Mouse (Mus musculus) kidney, embryonic 14.5 days (tissue): Measurements from ENCODE around the gene Alg3. TPM values are rescaled to one million over a fixed set of nuclear protein-coding genes. Genes with fewer than 3 reads are reported as not detected.
A peak's percentile ranks its signal among the peaks of the same experiment; 100 is the strongest.

ENCODE experiments used
- ATAC-seq: fragments of 200-750 bp; cut with Nextera tagmentation; 2 replicates; pipeline ENCODE4 v1.8.0; 2017; ENCODE audit warnings: moderate number of reproducible peaks, mild to moderate bottlenecking, moderate TSS enrichment, moderate library complexity; ENCODE audit not compliant: low FRiP score, low TSS enrichment
- H3K27ac ChIP-seq: fragments of 300-500 bp; sonication (generic); 2 replicates; pipeline ENCODE4 v1.5.1; 2014; ENCODE audit warnings: low read depth, mild to moderate bottlenecking, low read length, moderate library complexity, mixed read lengths
- H3K27me3 ChIP-seq: fragments of 300-500 bp; sonication (generic); 2 replicates; pipeline ENCODE4 v1.6.1; 2014; ENCODE audit warnings: mild to moderate bottlenecking, low read length; ENCODE audit not compliant: control insufficient read depth, insufficient read depth
- H3K36me3 ChIP-seq: fragments of 300-500 bp; sonication (generic); 2 replicates; pipeline ENCODE4 v1.6.1; 2014; ENCODE audit warnings: low read length, mixed read lengths; ENCODE audit not compliant: control insufficient read depth, insufficient read depth
- H3K4me1 ChIP-seq: fragments of 300-500 bp; sonication (generic); 2 replicates; pipeline ENCODE4 v1.6.1; 2014; ENCODE audit warnings: low read length, mixed read lengths; ENCODE audit not compliant: control insufficient read depth, insufficient read depth
- H3K4me2 ChIP-seq: fragments of 300-500 bp; sonication (generic); replicated peaks from 2 replicates; pipeline ENCODE4 v1.6.1; 2014; ENCODE audit warnings: low read depth, mild to moderate bottlenecking, low read length
- H3K4me3 ChIP-seq: fragments of 300-500 bp; sonication (generic); 2 replicates; pipeline ENCODE4 v1.5.1; 2014; ENCODE audit warnings: mild to moderate bottlenecking, low read length
- H3K9ac ChIP-seq: fragments of 300-500 bp; sonication (generic); 2 replicates; pipeline ENCODE4 v1.6.1; 2014; ENCODE audit warnings: low read depth, mild to moderate bottlenecking, low read length, moderate library complexity
- H3K9me3 ChIP-seq: fragments of 300-500 bp; sonication (generic); 2 replicates; pipeline ENCODE4 v1.6.1; 2016; ENCODE audit warnings: low read length; ENCODE audit not compliant: control insufficient read depth
- WGBS: fragments of 180-500 bp; shearing (Covaris S2); extraction: QIAGEN DNeasy Blood & Tissue Kit; methylation state at CpG from one replicate; pipeline ENCODE4 v1.1.7; 2014; 5-methylcytosine and 5-hydroxymethylcytosine counted together
- polyA plus RNA-seq: library from polyadenylated mRNA; unstranded; fragments of >200 nt; fragmentation: Nextera tagmentation; extraction: Ambion mirVana; gene quantifications from 2 replicates; pipeline ENCODE4 v1.2.1, GENCODE M21; 2014

Gene Alg3
- polyA plus RNA-seq, 1 experiment from 2014 or later: 55.7 TPM

DNA sequence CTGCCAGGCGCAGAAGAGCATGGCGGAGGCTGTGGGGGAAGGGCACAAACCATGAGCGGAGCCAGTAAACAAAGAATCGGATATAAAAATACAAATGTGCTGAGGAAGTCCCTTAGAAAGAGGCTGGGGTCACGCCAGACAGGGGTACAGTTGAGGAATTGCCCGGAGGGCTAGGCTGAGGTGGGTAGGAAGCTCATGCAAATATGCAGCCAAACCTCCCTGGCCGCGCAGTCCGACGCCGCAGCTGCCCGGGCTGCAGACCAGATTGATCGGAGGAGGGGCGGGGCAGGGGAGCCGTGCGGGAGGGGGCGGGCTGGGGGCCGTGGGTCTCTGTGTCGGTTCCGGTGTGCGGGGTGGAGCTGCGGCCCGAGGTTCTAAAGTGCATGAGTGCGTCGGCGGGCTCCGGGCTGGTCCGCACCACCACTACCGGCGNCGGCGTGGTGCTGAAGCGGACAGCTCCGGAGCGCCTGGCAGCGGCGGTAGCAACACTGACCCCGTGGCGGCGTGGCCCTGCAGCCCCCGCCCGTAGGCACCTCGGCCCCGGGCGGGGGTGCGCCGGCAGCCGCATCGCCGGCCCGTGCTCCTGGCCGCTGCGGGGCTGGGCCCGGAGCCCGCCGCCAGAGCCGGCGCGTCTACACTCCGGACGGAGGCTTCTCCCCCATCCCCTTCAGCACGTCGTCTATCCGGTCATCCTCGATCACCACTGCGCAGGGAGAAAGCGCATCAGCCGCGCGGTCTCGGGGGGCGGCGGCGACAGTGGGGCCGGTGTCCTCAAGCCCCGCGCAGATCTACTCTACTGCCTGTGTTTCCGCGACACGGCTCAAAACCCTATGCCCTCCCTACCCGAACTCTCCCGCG, 8.2 kb upstream of the Alg3 start:
- H3K9me3 ChIP-seq: no peaks in the 10 kb centered on the region
- ATAC-seq: peak; percentile 51
- H3K27ac ChIP-seq: no peak overlapping the region
- no peaks in the 10 kb centered on the region for H3K36me3 ChIP-seq
- 3% methylated on average over 73 of the region's 83 CpGs for WGBS
- peak overlapping the region; percentile 49 for H3K4me3 ChIP-seq
- H3K9ac ChIP-seq: peak overlapping the region; percentile 34; the same call in 1 of the 2 replicates
- H3K4me1 ChIP-seq: peaks cover 15% of the 10 kb centered on the region
- H3K27me3 ChIP-seq: peaks cover 29% of the 10 kb centered on the region
- peak overlapping the region; percentile 81 for H3K4me2 ChIP-seq

GRCm38 (mm10) chr16:20610501-20611356, 806 bp downstream of the Alg3 start:
- Histone ChIP-seq H3K36me3 (peaks cover 21% of the 10 kb centered on the region; the same call in 1 of the 2 replicates), H3K4me2 (peak overlapping the region; percentile 76), H3K4me3 (peak overlapping the region; percentile 71), H3K9ac (peak overlapping the region; percentile 84), H3K27ac (peak overlapping the region; percentile 78), H3K4me1 (peaks cover 5% of the 10 kb centered on the region; the same call in 1 of the 2 replicates), H3K27me3 (no peaks in the 10 kb centered on the region), H3K9me3 (no peaks in the 10 kb centered on the region)
- WGBS: under 1% methylated on average over 28 of the region's 28 CpGs
- peak; percentile 63 for ATAC-seq

DNA sequence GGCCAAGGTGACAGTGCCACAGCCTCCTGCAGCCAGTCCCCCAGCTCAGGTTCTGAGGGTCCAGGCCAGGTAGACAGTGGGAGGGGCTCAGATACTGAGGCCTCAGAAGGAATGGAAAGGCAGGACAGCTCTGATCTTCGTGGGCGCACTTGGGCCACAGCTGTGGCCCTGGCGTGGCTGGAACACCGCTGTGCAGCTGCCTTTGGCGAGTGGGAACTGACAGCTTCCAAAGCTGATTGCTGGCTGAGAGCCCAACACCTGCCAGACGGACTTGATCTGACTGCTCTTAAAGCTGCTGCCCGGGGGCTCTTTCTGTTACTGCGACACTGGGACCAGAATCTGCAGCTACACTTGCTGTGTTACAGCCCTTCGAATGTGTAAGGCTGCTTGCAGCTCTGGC, 6.8 kb downstream of the Alg3 start:
- 84% methylated on average over 9 of the region's 9 CpGs for WGBS
- no peak for ATAC-seq
- Histone ChIP-seq H3K9ac (no peak overlapping the region), H3K4me2 (no peak overlapping the region), H3K9me3 (no peaks in the 10 kb centered on the region), H3K27ac (no peak overlapping the region), H3K4me3 (no peak overlapping the region), H3K4me1 (no peaks in the 10 kb centered on the region), H3K27me3 (no peaks in the 10 kb centered on the region), H3K36me3 (peaks cover 40% of the 10 kb centered on the region; the same call in 1 of the 2 replicates)

- no peak for ATAC-seq
- Histone ChIP-seq H3K27ac (no peak overlapping the region), H3K27me3 (no peaks in the 10 kb centered on the region), H3K9ac (no peak overlapping the region), H3K4me1 (no peaks in the 10 kb centered on the region), H3K4me2 (no peak overlapping the region), H3K9me3 (no peaks in the 10 kb centered on the region), H3K4me3 (no peak overlapping the region), H3K36me3 (peaks cover 17% of the 10 kb centered on the region; the same call in 1 of the 2 replicates)
- WGBS: 82% methylated on average over 5 of the region's 5 CpGs
Observed at GRCm38 (mm10) chr16:20600511-20600910, 11.0 kb downstream of the Alg3 start.

DNA sequence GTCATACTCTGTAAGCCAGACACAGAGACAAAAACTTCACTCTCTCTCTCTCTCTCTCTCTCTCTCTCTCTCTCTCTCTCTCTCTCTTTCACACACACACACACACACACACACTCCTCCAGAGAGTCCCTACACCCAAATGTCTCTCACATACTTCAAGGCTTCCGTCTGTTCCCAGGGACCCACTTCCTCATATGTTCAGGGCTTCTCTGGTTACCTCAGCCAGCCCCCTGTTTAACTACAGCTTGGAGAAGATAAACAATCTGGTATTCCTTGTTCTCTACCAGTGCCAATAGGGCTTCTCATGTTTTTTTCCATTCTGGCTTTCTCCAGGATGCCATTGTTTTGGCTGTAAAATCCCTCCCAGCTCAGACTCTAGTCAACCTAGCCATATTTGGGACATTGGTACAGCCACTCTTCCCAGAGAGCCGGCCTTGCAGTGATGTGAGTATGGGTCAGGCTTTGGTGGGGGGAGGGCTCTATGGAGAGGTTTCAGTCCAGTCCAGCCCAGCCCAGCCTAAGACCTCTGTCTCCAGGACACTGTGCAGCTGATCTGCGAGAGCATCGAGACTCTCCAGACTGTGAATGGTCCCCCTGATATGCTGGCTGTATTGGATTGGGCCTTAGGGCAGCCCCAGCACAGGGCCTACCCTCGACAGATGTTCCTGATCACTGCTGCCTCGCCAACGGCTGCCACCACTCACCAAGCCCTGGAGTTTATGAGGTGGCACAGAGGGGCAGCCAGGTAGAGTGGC, 14.7 kb downstream of the Alg3 start:
- no peak overlapping the region for H3K9ac ChIP-seq
- H3K4me2 ChIP-seq: no peak overlapping the region
- no peaks in the 10 kb centered on the region for H3K36me3 ChIP-seq
- peaks cover 21% of the 10 kb centered on the region for H3K27me3 ChIP-seq
- no peak for ATAC-seq
- H3K9me3 ChIP-seq: no peaks in the 10 kb centered on the region
- H3K27ac ChIP-seq: no peak overlapping the region
- WGBS: 50% methylated on average over 7 of the region's 7 CpGs
- H3K4me1 ChIP-seq: no peaks in the 10 kb centered on the region
- no peak overlapping the region for H3K4me3 ChIP-seq

GRCm38 (mm10) chr16:20595737-20596136, 15.8 kb downstream of the Alg3 start:
- Histone ChIP-seq H3K4me1 (no peaks in the 10 kb centered on the region; the same call in 1 of the 2 replicates), H3K4me3 (no peak overlapping the region), H3K27ac (no peak overlapping the region), H3K36me3 (no peaks in the 10 kb centered on the region), H3K4me2 (no peak overlapping the region), H3K27me3 (peaks cover 32% of the 10 kb centered on the region), H3K9me3 (no peaks in the 10 kb centered on the region), H3K9ac (no peak overlapping the region)
- ATAC-seq: no peak
- WGBS: 91% methylated on average over 4 of the region's 4 CpGs

DNA sequence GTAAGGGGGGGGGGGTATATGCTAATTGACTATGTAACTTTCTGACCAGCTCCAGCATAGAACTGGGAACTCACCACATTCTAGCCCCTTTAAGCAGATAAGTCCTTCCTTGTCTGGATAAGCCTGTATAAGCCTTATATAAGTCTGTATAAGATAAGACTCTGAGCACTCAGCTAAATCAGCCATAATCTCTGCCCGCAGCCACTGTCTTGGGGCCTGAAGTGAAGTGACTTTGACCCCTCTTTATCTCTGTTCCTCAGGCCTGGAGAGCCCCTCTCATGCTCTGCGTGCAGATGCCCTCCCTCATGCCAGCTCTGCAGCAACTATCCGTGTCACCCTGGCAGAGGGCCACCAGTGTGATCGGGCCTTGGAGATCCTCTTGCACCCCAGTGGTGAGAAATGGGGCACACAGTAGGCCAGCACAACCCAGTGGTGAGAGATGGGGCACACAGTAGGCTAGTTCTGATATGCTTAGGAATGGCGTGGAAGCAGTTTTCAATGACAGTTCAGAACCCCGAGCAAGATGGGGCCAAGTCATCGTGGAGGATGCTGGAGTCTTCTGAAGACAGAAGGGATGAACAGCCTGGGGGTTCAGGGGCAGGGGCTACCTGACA, 16.4 kb downstream of the Alg3 start:
- Histone ChIP-seq H3K9ac (no peak overlapping the region), H3K9me3 (no peaks in the 10 kb centered on the region)
- no peak for ATAC-seq

GRCm38 (mm10) chr16:20591076-20591705, 20.3 kb downstream of the Alg3 start:
- peak; percentile 19; the same call in 1 of the 2 replicates for ATAC-seq
- Histone ChIP-seq H3K4me3 (peak overlapping the region; percentile 23), H3K4me2 (peak overlapping the region; percentile 84; the same call in 1 of the 2 replicates), H3K4me1 (no peaks in the 10 kb centered on the region; the same call in 1 of the 2 replicates), H3K36me3 (no peaks in the 10 kb centered on the region), H3K9me3 (0 out of 2 replicates have a peak, but pooled peaks cover 2% of the 10 kb centered on the region), H3K27me3 (peaks cover 55% of the 10 kb centered on the region), H3K27ac (no peak overlapping the region), H3K9ac (no peak overlapping the region)
- WGBS: 5% methylated on average over 43 of the region's 48 CpGs

More for the DNA sequence above, 16.4 kb downstream of the Alg3 start:
- Histone ChIP-seq H3K4me3 (no peak overlapping the region), H3K4me1 (no peaks in the 10 kb centered on the region; the same call in 1 of the 2 replicates), H3K27me3 (peaks cover 38% of the 10 kb centered on the region), H3K4me2 (no peak overlapping the region), H3K36me3 (no peaks in the 10 kb centered on the region), H3K27ac (no peak overlapping the region)
- WGBS: 86% methylated on average over 7 of the region's 7 CpGs
